Mouse (Mus musculus) heart, embryonic 10.5 days (tissue): ENCODE results near the gene Rassf8. TPM values are rescaled to one million over a fixed set of nuclear protein-coding genes. Genes with fewer than 3 reads are reported as not detected.

ENCODE experiments used
- DNase-seq: peaks from one replicate; pipeline ENCODE4 v3.0.0-alpha.2; 2017; ENCODE audit warnings: low spot score
- H3K27ac ChIP-seq: fragments of 300-500 bp; sonication (generic); 2 replicates; pipeline ENCODE4 v1.5.1; 2016; ENCODE audit warnings: mild to moderate bottlenecking
- H3K27me3 ChIP-seq: fragments of 300-500 bp; sonication (generic); 2 replicates; pipeline ENCODE4 v1.6.1; 2016; ENCODE audit warnings: mild to moderate bottlenecking; ENCODE audit not compliant: poor library complexity, insufficient read depth, severe bottlenecking
- H3K36me3 ChIP-seq: fragments of 300-500 bp; sonication (generic); 2 replicates; pipeline ENCODE4 v1.6.1; 2016; ENCODE audit warnings: mild to moderate bottlenecking, moderate library complexity
- H3K4me1 ChIP-seq: fragments of 300-500 bp; sonication (generic); 2 replicates; pipeline ENCODE4 v1.6.1; 2016; ENCODE audit warnings: mild to moderate bottlenecking
- H3K4me3 ChIP-seq: fragments of 300-500 bp; sonication (generic); 2 replicates; pipeline ENCODE4 v1.5.1; 2016; ENCODE audit warnings: mild to moderate bottlenecking, moderate library complexity
- H3K9me3 ChIP-seq: fragments of 300-500 bp; sonication (generic); 2 replicates; pipeline ENCODE4 v1.6.1; 2016; ENCODE audit warnings: mild to moderate bottlenecking, moderate library complexity
- WGBS: fragments of 180-500 bp; shearing (Covaris S2); methylation state at CpG from one replicate; pipeline ENCODE4 v1.1.7; 2016; 5-methylcytosine and 5-hydroxymethylcytosine counted together
- polyA plus RNA-seq: library from polyadenylated mRNA; unstranded; fragments of >200 nt; fragmentation: Nextera tagmentation; extraction: Ambion mirVana; gene quantifications from 2 replicates; pipeline ENCODE4 v1.2.1, GENCODE M21; 2016

Gene Rassf8
- polyA plus RNA-seq, 1 experiment from 2014 or later: 7.2 TPM

- Histone ChIP-seq H3K9me3 (no peaks in the 10 kb centered on the region), H3K4me3 (no peak overlapping the region), H3K27ac (no peak overlapping the region), H3K4me1 (peaks cover 30% of the 10 kb centered on the region), H3K27me3 (no peaks in the 10 kb centered on the region), H3K36me3 (peaks cover 49% of the 10 kb centered on the region)
- DNase-seq: no peak
- 76% methylated on average over 9 of the region's 9 CpGs for WGBS
Observed at GRCm38 (mm10) chr6:145819151-145819550, 72.6 kb downstream of the Rassf8 start.

- DNase-seq: no peak
- Histone ChIP-seq H3K4me3 (no peak overlapping the region), H3K27ac (no peak overlapping the region), H3K36me3 (peaks cover 33% of the 10 kb centered on the region), H3K4me1 (peaks cover 20% of the 10 kb centered on the region), H3K9me3 (no peaks in the 10 kb centered on the region), H3K27me3 (no peaks in the 10 kb centered on the region)
- WGBS: 74% methylated on average over 5 of the region's 5 CpGs
Observed at GRCm38 (mm10) chr6:145822218-145822617, 75.7 kb downstream of the Rassf8 start.

GRCm38 (mm10) chr6:145823103-145823502 lies 76.6 kb downstream of the Rassf8 start:
- H3K27ac ChIP-seq: peak overlapping the region; percentile 22; the same call in 1 of the 2 replicates
- H3K4me3 ChIP-seq: no peak overlapping the region

GRCm38 (mm10) chr6:145823588-145824234 lies 77.2 kb downstream of the Rassf8 start:
- Histone ChIP-seq H3K4me1 (peaks cover 20% of the 10 kb centered on the region), H3K27ac (no peak overlapping the region), H3K4me3 (no peak overlapping the region), H3K27me3 (no peaks in the 10 kb centered on the region), H3K36me3 (peaks cover 21% of the 10 kb centered on the region), H3K9me3 (no peaks in the 10 kb centered on the region)
- WGBS: 49% methylated on average over 5 of the region's 5 CpGs
- no peak for DNase-seq

More at GRCm38 (mm10) chr6:145823103-145823502, 76.6 kb downstream of the Rassf8 start:
- Histone ChIP-seq H3K9me3 (no peaks in the 10 kb centered on the region), H3K27me3 (no peaks in the 10 kb centered on the region), H3K4me1 (peaks cover 20% of the 10 kb centered on the region), H3K36me3 (peaks cover 26% of the 10 kb centered on the region)
- WGBS: 45% methylated on average over 6 of the region's 6 CpGs
- DNase-seq: peak; percentile 84

GRCm38 (mm10) chr6:145826305-145826704 lies 79.8 kb downstream of the Rassf8 start:
- 91% methylated on average over 4 of the region's 4 CpGs for WGBS
- Histone ChIP-seq H3K4me3 (no peak overlapping the region), H3K27me3 (no peaks in the 10 kb centered on the region)

GRCm38 (mm10) chr6:145829062-145829835 lies 82.7 kb downstream of the Rassf8 start:
- no peaks in the 10 kb centered on the region for H3K27me3 ChIP-seq
- no peak overlapping the region for H3K4me3 ChIP-seq
- no peaks in the 10 kb centered on the region for H3K9me3 ChIP-seq
- peaks cover 15% of the 10 kb centered on the region for H3K4me1 ChIP-seq
- DNase-seq: no peak
- 80% methylated on average over 16 of the region's 16 CpGs for WGBS
- no peak overlapping the region for H3K27ac ChIP-seq
- peaks cover 5% of the 10 kb centered on the region; the same call in 1 of the 2 replicates for H3K36me3 ChIP-seq

More at GRCm38 (mm10) chr6:145826305-145826704, 79.8 kb downstream of the Rassf8 start:
- Histone ChIP-seq H3K27ac (no peak overlapping the region), H3K9me3 (no peaks in the 10 kb centered on the region), H3K36me3 (peaks cover 6% of the 10 kb centered on the region; the same call in 1 of the 2 replicates), H3K4me1 (peaks cover 29% of the 10 kb centered on the region)
- DNase-seq: no peak

- Histone ChIP-seq H3K36me3 (peaks cover 2% of the 10 kb centered on the region; the same call in 1 of the 2 replicates), H3K9me3 (no peaks in the 10 kb centered on the region), H3K27ac (no peak overlapping the region), H3K4me3 (no peak overlapping the region), H3K4me1 (peaks cover 18% of the 10 kb centered on the region), H3K27me3 (no peaks in the 10 kb centered on the region)
- no peak for DNase-seq
- WGBS: 17% methylated on average over 8 of the region's 8 CpGs
Observed at GRCm38 (mm10) chr6:145830117-145830516, 83.6 kb downstream of the Rassf8 start.

- no peak overlapping the region for H3K4me3 ChIP-seq
Observed at GRCm38 (mm10) chr6:145830617-145831016, 84.1 kb downstream of the Rassf8 start.

GRCm38 (mm10) chr6:145832927-145833326 lies 86.4 kb downstream of the Rassf8 start:
- H3K9me3 ChIP-seq: no peaks in the 10 kb centered on the region
- no peak overlapping the region for H3K4me3 ChIP-seq
- H3K27me3 ChIP-seq: no peaks in the 10 kb centered on the region
- H3K4me1 ChIP-seq: peaks cover 36% of the 10 kb centered on the region
- no peak for DNase-seq
- H3K36me3 ChIP-seq: no peaks in the 10 kb centered on the region
- 54% methylated on average over 8 of the region's 8 CpGs for whole genome bisulfite sequencing
- H3K27ac ChIP-seq: peak overlapping the region; percentile 32; the same call in 1 of the 2 replicates

More at GRCm38 (mm10) chr6:145830617-145831016, 84.1 kb downstream of the Rassf8 start:
- Histone ChIP-seq H3K27me3 (no peaks in the 10 kb centered on the region), H3K27ac (peak overlapping the region; percentile 25; the same call in 1 of the 2 replicates), H3K36me3 (no peaks in the 10 kb centered on the region), H3K9me3 (no peaks in the 10 kb centered on the region), H3K4me1 (peaks cover 23% of the 10 kb centered on the region)
- DNase-seq: no peak
- WGBS: 38% methylated on average over 9 of the region's 9 CpGs

- 38% methylated on average over 6 of the region's 6 CpGs for WGBS
- Histone ChIP-seq H3K4me1 (peaks cover 34% of the 10 kb centered on the region), H3K27ac (no peak overlapping the region; the same call in 1 of the 2 replicates), H3K27me3 (no peaks in the 10 kb centered on the region), H3K9me3 (no peaks in the 10 kb centered on the region), H3K36me3 (no peaks in the 10 kb centered on the region), H3K4me3 (no peak overlapping the region)
- no peak for DNase-seq
Observed at GRCm38 (mm10) chr6:145835359-145835758, 88.8 kb downstream of the Rassf8 start.

GRCm38 (mm10) chr6:145845611-145846010 lies 99.1 kb downstream of the Rassf8 start:
- Histone ChIP-seq H3K9me3 (no peaks in the 10 kb centered on the region), H3K27ac (no peak overlapping the region), H3K36me3 (no peaks in the 10 kb centered on the region), H3K27me3 (no peaks in the 10 kb centered on the region), H3K4me3 (no peak overlapping the region), H3K4me1 (peaks cover 12% of the 10 kb centered on the region)
- 70% methylated on average over 5 of the region's 5 CpGs for WGBS
- no peak for DNase-seq

- no peak for DNase-seq
Observed at GRCm38 (mm10) chr6:145846076-145846475, 99.5 kb downstream of the Rassf8 start.

GRCm38 (mm10) chr6:145846948-145847347 lies 100.4 kb downstream of the Rassf8 start:
- Histone ChIP-seq H3K4me3 (no peak overlapping the region), H3K27ac (no peak overlapping the region), H3K36me3 (no peaks in the 10 kb centered on the region), H3K27me3 (no peaks in the 10 kb centered on the region), H3K9me3 (no peaks in the 10 kb centered on the region), H3K4me1 (peaks cover 23% of the 10 kb centered on the region)
- 88% methylated on average over 6 of the region's 6 CpGs for WGBS
- DNase-seq: no peak

More at GRCm38 (mm10) chr6:145846076-145846475, 99.5 kb downstream of the Rassf8 start:
- H3K4me1 ChIP-seq: peaks cover 17% of the 10 kb centered on the region
- H3K27ac ChIP-seq: no peak overlapping the region
- no peaks in the 10 kb centered on the region for H3K9me3 ChIP-seq
- WGBS: 87% methylated on average over 1 of the region's 1 CpGs
- no peak overlapping the region for H3K4me3 ChIP-seq
- H3K36me3 ChIP-seq: no peaks in the 10 kb centered on the region
- no peaks in the 10 kb centered on the region for H3K27me3 ChIP-seq
